Mouse (Mus musculus) C2C12 (cell line): Measurements from ENCODE around the gene Ntn5.

Source experiments
- CTCF ChIP-seq: IDR thresholded peaks from one replicate; pipeline ENCODE4 v1.5.1; 2011; ENCODE audit not compliant: control insufficient read depth, insufficient read depth, insufficient read length
- USF1 ChIP-seq: IDR thresholded peaks from one replicate; pipeline ENCODE4 v1.6.1; 2011; ENCODE audit warnings: low read depth, mild to moderate bottlenecking, control low read depth, moderate library complexity

DNA sequence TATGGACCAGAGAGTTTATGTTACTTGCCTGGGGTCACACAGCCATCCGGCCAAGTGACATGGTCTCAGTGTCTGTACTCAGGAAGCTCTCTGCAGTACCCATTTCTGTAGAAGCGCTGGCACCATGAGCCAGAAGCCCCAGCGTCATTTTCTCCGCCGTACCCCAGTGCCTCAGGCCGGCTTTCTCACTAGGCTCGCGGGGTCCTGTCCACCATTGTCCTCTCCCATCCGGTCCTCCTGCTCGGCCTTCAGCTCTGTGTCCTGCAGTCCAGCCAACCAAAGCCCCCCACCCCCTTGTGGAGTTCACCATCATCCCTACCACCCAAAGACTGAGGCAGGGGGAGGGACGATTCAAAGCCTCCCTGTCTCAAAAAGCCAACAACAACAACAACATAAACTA lies 17.8 kb downstream of the Ntn5 start:
- no peak for TF ChIP-seq CTCF
- no peak for TF ChIP-seq USF1
